Mouse (Mus musculus) lung, postnatal 0 days (tissue): Measurements from ENCODE around the gene A730049H05Rik. TPM values are rescaled to one million over a fixed set of nuclear protein-coding genes. Genes with fewer than 3 reads are reported as not detected.

ENCODE experiments used
- ATAC-seq: fragments of 200-750 bp; cut with Nextera tagmentation; 2 replicates; pipeline ENCODE4 v1.8.0; 2017; ENCODE audit warnings: moderate library complexity
- DNase-seq: peaks from one replicate; pipeline ENCODE4 v3.0.0-alpha.2; 2016; ENCODE audit warnings: low spot score
- H3K27ac ChIP-seq: fragments of 300-500 bp; sonication (generic); 2 replicates; pipeline ENCODE4 v1.5.1; 2014; ENCODE audit warnings: antibody characterized with exemption, mild to moderate bottlenecking, low read length, mixed read lengths
- H3K27me3 ChIP-seq: fragments of 300-500 bp; sonication (generic); replicated peaks from 2 replicates; pipeline ENCODE4 v1.6.1; 2014; ENCODE audit warnings: low read length, mixed read lengths; ENCODE audit not compliant: insufficient read depth
- H3K36me3 ChIP-seq: fragments of 300-500 bp; sonication (generic); 2 replicates; pipeline ENCODE4 v1.6.1; 2014; ENCODE audit warnings: low read length, mixed read lengths; ENCODE audit not compliant: insufficient read depth
- H3K4me1 ChIP-seq: fragments of 300-500 bp; sonication (generic); 2 replicates; pipeline ENCODE4 v1.6.1; 2014; ENCODE audit warnings: antibody characterized with exemption, low read depth, low read length, mixed read lengths; ENCODE audit not compliant: insufficient read depth
- H3K4me2 ChIP-seq: fragments of 300-500 bp; sonication (generic); replicated peaks from 2 replicates; pipeline ENCODE4 v1.6.1; 2014; ENCODE audit warnings: low read depth, mild to moderate bottlenecking, low read length, moderate library complexity, mixed read lengths
- H3K4me3 ChIP-seq: fragments of 300-500 bp; sonication (generic); 2 replicates; pipeline ENCODE4 v1.5.1; 2014; ENCODE audit warnings: low read depth, low read length
- H3K9ac ChIP-seq: fragments of 300-500 bp; sonication (generic); replicated peaks from 2 replicates; pipeline ENCODE4 v1.6.1; 2014; ENCODE audit warnings: low read depth, mild to moderate bottlenecking
- H3K9me3 ChIP-seq: fragments of 300-500 bp; sonication (generic); 2 replicates; pipeline ENCODE4 v1.6.1; 2016; ENCODE audit warnings: low read length, mixed read lengths
- CTCF ChIP-seq: IDR thresholded peaks from 2 replicates; pipeline ENCODE4 v1.5.1; 2016; ENCODE audit warnings: antibody characterized with exemption, mild to moderate bottlenecking
- EP300 ChIP-seq: IDR thresholded peaks from 2 replicates; pipeline ENCODE4 v1.6.1; 2016; ENCODE audit warnings: antibody characterized with exemption, mild to moderate bottlenecking, control low read depth
- WGBS: fragments of 180-500 bp; shearing (Covaris S2); extraction: QIAGEN DNeasy Blood & Tissue Kit; methylation state at CpG from one replicate; pipeline ENCODE4 v1.1.7; 2014; 5-methylcytosine and 5-hydroxymethylcytosine counted together
- polyA plus RNA-seq: library from polyadenylated mRNA; unstranded; fragments of >200 nt; fragmentation: Nextera tagmentation; extraction: Ambion mirVana; gene quantifications from 2 replicates; pipeline ENCODE4 v1.2.1, GENCODE M21; 2015

A730049H05Rik gene
- polyA plus RNA-seq, 1 experiment from 2014 or later, result 1.5 TPM

DNA sequence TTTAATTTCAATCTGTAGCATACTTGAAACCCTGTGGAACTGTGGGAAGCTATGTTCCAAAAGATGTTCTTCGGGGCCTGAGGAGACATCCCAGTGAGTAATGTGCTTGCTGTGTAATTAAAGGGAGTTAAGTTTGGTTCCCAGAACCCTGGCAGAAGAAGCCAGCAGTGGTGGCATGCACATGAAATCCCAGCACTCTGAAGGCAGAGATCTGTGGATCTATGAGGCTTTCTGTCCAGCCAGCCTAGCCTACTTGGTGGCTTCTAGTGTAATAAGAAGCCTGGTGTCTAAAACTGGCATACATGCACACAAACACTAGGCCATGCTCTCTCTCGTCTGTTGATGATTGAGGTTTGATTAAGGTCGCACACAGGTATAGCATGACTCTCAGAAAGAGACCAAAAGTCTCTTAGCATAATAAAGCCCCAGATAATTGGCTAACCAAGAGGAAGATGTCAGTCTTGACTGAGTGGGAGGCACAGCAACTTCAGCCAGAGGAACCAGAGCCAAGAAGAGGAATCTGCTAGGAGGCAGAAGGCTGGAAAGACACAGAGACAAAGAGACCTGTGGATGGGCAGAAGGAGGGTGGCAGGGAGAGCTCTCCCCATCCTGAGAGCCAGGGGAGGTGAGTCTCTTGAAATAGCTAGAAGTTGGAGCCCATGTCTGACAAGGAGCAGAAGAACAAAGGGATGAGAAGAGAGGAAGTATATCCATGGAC is 11.9 kb upstream of the A730049H05Rik start:
- Histone ChIP-seq H3K4me3 (no peak overlapping the region), H3K9me3 (no peaks in the 10 kb centered on the region), H3K27me3 (no peaks in the 10 kb centered on the region), H3K9ac (no peak overlapping the region), H3K4me1 (no peaks in the 10 kb centered on the region), H3K4me2 (no peak overlapping the region), H3K36me3 (peaks cover 11% of the 10 kb centered on the region), H3K27ac (peak overlapping the region; percentile 27; the same call in 1 of the 2 replicates)
- WGBS, result 83% methylated on average over 3 of the region's 3 CpGs
- TF ChIP-seq CTCF, result no peak
- DNase-seq (no peak), ATAC-seq (no peak)

DNA sequence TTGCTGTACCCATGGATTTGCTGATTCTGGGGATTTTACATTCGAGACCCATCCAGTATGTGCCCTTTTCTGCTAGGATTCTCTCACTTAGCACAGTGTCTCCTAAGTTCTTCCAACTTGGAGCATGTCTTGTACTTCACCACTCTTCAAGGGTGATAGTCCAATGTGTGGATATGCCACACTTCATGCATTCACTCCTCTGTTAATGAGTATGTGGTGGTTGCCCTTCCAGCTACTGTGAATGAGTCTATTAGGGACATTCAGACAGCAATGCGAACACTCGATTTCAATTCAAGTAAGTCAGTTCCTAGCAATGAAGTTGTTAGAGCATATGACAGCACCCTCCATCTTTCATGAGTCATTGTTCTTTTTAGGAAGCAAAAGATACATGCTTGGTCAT is 6.5 kb upstream of the A730049H05Rik start:
- H3K9me3 ChIP-seq, result no peaks in the 10 kb centered on the region
- H3K4me2 ChIP-seq, result no peak overlapping the region
- H3K27ac ChIP-seq, result no peak overlapping the region
- H3K4me3 ChIP-seq, result no peak overlapping the region
- no peak for DNase-seq
- no peak for ATAC-seq
- H3K4me1 ChIP-seq, result no peaks in the 10 kb centered on the region
- H3K9ac ChIP-seq, result no peak overlapping the region
- TF ChIP-seq CTCF (no peak), EP300 (no peak)
- WGBS, result 94% methylated on average over 3 of the region's 3 CpGs
- peaks cover 7% of the 10 kb centered on the region; the same call in 1 of the 2 replicates for H3K36me3 ChIP-seq
- H3K27me3 ChIP-seq, result no peaks in the 10 kb centered on the region

DNA sequence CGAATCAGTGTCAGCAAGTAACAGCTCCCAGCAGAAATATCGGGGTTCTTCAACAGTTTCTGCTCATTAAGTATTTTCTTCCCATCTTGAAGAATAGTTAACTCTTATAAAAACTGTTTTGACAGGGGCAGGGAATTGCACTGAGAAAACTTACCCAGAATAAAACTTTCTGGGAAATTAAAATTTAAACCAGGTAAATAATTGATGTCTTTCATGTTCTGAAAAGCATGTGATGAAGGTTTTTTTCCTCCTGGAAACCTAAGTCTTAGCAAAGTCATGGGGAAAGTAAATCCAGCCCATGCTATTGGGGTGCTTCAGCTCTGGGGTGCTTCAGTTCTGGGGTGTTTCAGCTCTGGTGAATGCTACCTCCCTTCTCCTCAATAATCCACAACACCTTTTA is 5.7 kb upstream of the A730049H05Rik start:
- TF ChIP-seq CTCF, result no peak
- TF ChIP-seq EP300, result no peak
- no peaks in the 10 kb centered on the region for H3K9me3 ChIP-seq
- no peak for ATAC-seq
- DNase-seq, result no peak
- no peaks in the 10 kb centered on the region for H3K27me3 ChIP-seq
- 94% methylated on average over 2 of the region's 2 CpGs for WGBS
- no peak overlapping the region for H3K27ac ChIP-seq
- peaks cover under 1% of the 10 kb centered on the region; the same call in 1 of the 2 replicates for H3K36me3 ChIP-seq
- H3K4me1 ChIP-seq, result no peaks in the 10 kb centered on the region
- H3K9ac ChIP-seq, result no peak overlapping the region
- H3K4me2 ChIP-seq, result no peak overlapping the region
- no peak overlapping the region for H3K4me3 ChIP-seq

DNA sequence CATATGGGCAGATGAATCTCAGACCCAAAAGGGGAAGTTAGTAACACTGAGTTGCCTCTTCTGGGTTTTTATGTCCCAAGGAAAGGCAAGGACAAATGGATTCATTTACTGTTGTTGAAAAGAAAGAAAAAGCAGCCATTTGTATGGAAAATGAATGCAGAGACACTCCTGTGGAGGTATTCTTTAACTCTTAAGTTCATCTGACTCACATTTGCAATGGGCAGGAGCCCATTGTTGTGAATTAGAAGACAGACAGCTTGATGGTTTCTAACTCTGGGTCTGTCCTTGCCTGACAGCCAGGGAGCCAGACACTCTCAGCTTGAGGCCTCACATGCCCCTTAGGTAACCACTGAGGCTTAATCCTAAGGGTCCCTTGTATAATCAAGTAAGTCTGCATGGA is 4.7 kb upstream of the A730049H05Rik start:
- no peaks in the 10 kb centered on the region for H3K36me3 ChIP-seq
- 0 out of 2 replicates have a peak overlapping the region, but pooled peaks have one; percentile 70 for H3K27ac ChIP-seq
- peaks cover under 1% of the 10 kb centered on the region; the same call in 1 of the 2 replicates for H3K4me1 ChIP-seq
- no peaks in the 10 kb centered on the region for H3K9me3 ChIP-seq
- ATAC-seq (no peak), DNase-seq (no peak)
- H3K4me2 ChIP-seq, result no peak overlapping the region
- no peaks in the 10 kb centered on the region for H3K27me3 ChIP-seq
- no peak overlapping the region for H3K4me3 ChIP-seq
- TF ChIP-seq CTCF, result no peak
- H3K9ac ChIP-seq, result no peak overlapping the region

DNA sequence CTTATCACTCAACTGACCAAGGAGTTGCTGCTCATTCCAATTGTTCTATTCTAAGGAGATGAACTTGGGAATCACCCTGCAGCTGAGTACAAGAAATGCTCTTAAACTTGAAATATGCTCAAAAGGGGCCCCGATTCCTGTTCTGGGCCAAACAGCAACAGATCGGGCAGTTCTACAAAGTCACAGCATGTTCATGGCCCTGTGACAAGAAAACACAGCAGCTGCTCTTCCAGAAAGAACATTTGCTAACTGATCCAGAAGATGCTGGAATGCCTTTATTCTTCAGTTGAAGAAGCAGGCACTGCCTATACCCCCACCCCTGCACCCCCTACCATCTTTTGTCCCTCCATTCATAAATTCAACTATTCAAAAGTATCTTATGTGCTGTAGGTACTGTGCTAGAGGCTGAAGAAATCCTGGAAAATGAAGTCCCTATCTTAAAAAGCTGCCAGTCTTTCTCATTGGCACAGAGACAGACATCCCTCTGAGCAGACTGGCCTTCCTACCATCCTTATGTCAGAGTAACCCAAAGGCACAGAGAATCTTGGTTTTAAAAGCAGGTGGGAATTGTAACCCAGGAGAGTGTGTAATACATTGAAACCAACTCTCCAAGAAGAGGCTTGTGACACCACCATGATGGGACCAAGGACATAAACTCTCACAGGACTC is 3.4 kb upstream of the A730049H05Rik start:
- H3K9me3 ChIP-seq, result no peaks in the 10 kb centered on the region
- ATAC-seq (peak; percentile 64), DNase-seq (peak; percentile 79)
- TF ChIP-seq EP300, result peak; percentile 79
- no peak for TF ChIP-seq CTCF
- no peak overlapping the region for H3K9ac ChIP-seq
- 72% methylated on average over 2 of the region's 2 CpGs for WGBS
- no peaks in the 10 kb centered on the region for H3K36me3 ChIP-seq
- H3K4me2 ChIP-seq, result no peak overlapping the region
- no peak overlapping the region for H3K4me3 ChIP-seq
- peak overlapping the region; percentile 70 for H3K27ac ChIP-seq
- peaks cover 3% of the 10 kb centered on the region; the same call in 1 of the 2 replicates for H3K4me1 ChIP-seq
- no peaks in the 10 kb centered on the region for H3K27me3 ChIP-seq

DNA sequence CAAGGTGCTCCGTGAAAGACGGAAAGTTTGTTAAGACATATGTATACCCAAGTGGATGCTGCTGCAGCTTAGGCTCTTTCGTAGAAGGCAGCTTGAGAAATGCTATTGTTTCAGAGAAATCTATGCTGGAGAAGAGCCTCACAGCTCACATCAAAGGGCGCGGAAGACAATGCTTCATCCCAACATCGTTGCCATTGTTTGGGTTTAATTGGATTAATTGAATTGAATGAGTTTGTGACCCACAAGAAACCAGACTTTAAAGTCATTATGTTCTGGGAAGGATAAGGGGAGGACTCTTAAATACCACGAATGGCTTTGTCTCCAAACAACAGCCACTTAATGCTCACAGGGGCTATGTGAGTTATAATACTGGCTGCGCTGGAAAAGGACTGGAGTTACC is 1.4 kb downstream of the A730049H05Rik start:
- 78% methylated on average over 8 of the region's 8 CpGs for WGBS
- Histone ChIP-seq H3K9me3 (no peaks in the 10 kb centered on the region), H3K4me3 (no peak overlapping the region), H3K27ac (no peak overlapping the region), H3K9ac (no peak overlapping the region), H3K27me3 (no peaks in the 10 kb centered on the region), H3K4me1 (peaks cover 3% of the 10 kb centered on the region; the same call in 1 of the 2 replicates), H3K4me2 (no peak overlapping the region), H3K36me3 (no peaks in the 10 kb centered on the region)
- TF ChIP-seq EP300 (no peak), CTCF (no peak)
- DNase-seq (no peak), ATAC-seq (no peak)
